Mouse (Mus musculus) left cerebral cortex, postnatal 36 days (tissue): ENCODE results near the gene Acat3. TPM values are rescaled to one million over a fixed set of nuclear protein-coding genes. Genes with fewer than 3 reads are reported as not detected.
"Not testable (repeated sequence)": the region's sequence is repeated elsewhere in the genome, so short reads cannot be mapped to it uniquely, and the experiment has no call there.

Experiments
- DNase-seq, 2 experiments: peaks; one replicate each; pipeline ENCODE4 v3.0.0; 2021 to 2022; ENCODE audit warnings: low spot score in 2 of 2, mixed read lengths in 1 of 2
- intact Hi-C: fragments of 180-260 bp; cut with DNase I; formaldehyde crosslinking; loops from one replicate; pipeline ENCODE4 v1.15.1; 2025
- total RNA-seq, 2 experiments: library from RNA; stranded (reverse); gene quantifications; 2 replicates each; pipeline ENCODE4 v1.2.3; 2021

Acat3 gene
- 1 to 10 TPM; 3.9 to 4.3 TPM for total RNA-seq

DNA sequence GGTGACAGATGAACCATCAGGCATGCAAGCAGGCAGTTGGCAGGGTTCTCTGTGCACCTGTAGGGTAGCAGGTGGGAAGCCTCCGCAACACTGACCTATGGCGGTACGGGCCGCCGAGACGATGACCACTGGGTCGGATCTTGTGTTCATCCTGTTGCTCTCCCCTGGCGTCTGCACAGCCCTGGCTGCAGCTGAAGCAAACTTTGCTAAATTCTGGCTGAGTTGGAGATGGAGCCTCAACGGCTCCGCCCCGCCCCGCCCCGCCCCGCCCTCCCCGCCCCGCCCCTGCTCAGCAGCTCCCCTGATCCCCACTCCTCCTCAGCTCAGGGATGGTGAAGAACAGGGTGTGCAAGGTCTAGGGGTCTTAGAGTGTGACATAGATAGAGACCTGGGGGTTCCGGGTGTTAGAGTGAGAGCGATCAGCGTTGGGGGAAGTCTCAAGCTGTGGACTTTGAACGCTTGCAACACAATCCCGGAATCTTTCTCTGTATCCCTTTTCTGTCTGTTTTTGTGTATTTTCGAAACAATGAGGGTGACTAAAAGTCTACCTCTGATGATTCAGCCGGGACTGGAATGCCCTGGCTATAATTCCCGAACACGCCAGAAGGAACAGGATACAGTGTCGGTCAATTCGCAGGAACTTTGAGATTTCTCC lies at the start of gene Acat3:
Acat3 (minus strand) TSS at position 450 of the 655 bp plus-strand sequence.
- intact Hi-C loops = no loop called here
- no peak for DNase-seq

DNA sequence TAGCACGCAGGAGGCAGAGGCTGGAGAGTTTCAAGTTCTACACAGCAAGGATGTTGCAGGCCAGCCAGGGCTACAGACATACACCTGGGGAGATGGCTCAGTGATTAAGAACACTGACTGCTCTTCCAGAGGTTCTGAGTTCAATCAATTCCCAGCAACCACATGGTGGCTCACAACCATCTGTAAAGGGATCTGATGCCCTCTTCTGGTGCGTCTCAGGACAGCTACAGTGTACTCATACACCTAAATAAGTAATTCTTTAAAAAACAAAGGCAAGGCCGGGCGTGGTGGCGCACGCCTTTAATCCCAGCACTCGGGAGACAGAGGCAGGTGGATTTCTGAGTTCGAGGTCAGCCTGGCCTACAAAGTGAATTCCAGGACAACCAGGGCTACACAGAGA lies 47.7 kb upstream of the Acat3 start:
- intact Hi-C loops, DNase-seq: not testable (repeated sequence)

DNA sequence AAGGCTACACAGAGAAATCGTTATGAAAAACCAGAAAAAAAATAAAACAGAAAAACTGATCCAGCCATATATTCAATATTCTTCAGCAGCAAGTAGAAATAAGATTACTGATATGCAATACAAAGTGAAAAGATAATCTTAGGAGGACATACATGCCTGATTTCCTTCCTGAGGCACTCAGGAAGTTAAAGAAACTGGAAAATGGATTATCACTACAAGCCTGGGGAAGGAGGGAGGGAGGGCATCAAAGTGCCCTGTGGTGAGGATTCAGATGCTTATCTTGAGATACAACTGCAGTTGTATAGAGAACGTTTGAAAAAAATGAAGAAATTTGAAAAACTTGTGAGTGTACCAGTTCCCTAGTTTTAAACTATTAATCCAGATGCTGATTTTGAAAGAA lies 43.6 kb upstream of the Acat3 start:
- no peak for DNase-seq
- intact Hi-C loops = no loop called here

DNA sequence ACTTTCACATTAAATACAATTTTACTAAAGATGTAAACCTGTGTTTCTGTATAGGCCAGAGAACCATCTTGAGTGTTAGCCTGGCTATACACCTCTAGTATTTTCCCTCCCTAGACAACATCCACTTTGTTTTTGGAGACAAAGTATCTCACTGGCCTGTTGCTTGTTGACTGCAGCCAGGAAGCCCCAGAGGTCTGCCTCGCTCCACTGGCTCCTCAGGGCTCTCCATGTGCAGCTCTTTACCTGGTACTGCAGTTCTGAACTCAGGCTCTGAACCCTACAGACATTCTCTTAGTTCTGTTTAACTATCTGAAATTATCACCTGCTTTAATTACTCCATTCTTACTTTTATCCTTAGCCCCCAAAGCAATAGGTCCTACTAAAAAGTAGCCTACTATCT lies 38.1 kb upstream of the Acat3 start:
- intact Hi-C loops = no loop called here
- DNase-seq = no peak

DNA sequence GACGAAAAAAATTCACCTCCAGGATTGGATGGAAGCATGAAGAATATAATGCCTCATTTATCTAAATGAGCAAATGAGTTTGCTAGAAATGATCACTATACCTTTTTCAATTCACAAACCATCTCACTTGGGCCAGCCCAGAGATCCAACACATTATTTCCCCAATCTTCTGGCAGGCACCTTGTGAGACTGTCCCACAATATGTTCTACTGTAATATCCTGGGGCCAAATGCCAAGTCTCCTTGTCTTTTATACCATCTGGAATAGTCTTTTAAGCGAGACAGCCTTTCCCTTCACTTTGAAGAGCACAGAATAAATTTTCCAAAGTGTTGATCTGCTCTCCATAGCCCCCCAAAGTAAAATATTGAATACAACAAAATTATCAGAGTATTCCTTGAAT lies 33.5 kb upstream of the Acat3 start:
- intact Hi-C loops = no loop called here
- DNase-seq = no peak

DNA sequence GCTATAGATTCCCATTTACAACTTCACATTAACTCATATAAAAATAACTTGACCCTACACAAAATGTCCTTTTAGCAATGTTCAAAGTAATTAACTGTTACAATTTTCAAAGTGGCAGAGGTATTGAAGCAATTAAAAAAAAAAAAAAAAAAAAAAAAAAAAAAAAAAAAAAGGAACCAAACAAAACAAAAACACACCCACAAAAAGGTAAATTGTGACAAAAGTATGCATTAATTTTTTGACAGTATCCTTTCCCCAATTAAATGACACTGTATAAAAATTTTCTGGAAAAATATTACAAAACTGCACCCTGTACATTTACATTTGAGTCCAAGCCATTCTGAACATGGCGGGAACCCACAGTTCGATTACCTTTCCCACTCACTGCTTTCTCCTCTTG lies 26.8 kb upstream of the Acat3 start:
- DNase-seq = no peak
- intact Hi-C loops = no loop called here

DNA sequence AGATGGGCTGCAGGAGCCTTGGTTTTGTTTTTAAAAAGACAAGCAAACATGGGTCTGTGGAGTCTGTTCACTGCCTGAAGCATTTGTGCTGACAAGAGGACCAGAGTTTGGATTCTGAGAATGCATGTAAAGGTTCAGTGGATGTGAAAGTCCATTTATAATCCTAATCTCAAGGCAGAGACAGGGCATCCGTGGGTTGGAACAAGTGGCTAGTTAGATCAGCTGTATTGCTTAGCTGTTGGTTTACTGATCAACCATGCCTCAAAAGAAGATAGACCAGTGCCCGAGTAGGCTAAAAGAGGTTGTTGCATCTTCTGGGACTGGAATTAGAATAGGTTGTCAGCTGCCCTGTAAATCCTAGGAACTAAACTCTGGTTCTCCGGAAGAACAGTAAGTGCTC lies 23.1 kb upstream of the Acat3 start:
- intact Hi-C loops = no loop called here
- no peak for DNase-seq

DNA sequence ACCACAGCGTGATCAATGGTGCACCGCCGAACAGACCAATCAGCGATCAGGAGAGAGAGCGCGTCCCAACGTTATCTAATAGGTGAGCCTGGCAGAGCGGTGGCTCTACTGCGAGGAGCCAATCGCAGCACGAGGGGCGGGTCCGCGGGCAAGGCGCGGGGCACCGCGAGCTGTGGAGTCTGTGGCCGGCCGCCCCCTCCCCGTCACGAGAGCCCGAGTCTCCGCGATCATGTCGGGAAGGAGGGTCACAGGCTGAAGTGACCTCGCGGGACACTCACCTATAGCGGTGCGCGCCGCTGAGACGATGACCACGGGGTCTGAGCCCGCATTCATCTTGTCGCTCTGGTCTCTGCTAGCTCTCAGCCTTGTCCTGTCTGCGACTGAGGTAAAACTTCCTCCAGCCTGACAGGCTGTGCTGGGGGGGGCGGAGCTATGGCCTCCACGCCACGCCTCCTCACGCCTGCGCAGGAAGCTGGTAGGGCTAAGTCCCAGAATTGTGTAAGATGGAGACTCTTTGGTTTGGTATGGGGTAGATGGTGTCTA lies 20.0 kb upstream of the Acat3 start, which contains the start of gene Acat2:
Acat2 (minus strand) TSS at position 417 of the 543 bp plus-strand sequence.
- peak; percentile 95 to 96 for DNase-seq
- intact Hi-C loops = loop anchor here (2.0 kb wide), 1 partner anchor 44 kb away; the partner anchor contains the start of gene Mrpl18

DNA sequence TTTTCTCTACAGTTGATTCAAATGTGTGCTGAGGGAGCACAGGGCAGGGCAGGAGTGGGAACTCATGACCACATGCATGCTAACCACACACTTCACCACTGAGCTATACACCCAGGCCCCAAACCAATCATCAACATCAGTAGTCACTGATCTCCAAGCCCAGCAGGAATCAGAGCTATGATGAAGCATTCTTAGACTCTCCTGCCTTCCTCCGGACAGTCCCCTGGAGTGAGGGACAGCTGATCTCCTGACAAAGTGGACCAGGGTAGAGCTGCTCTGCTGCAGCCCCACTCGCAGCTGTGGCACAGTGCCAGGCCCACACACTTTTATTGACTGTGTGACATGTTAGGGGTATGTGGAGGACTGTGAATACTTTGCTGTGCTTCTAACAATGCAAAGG lies 19.0 kb upstream of the Acat3 start:
- intact Hi-C loops, DNase-seq: not testable (repeated sequence)

DNA sequence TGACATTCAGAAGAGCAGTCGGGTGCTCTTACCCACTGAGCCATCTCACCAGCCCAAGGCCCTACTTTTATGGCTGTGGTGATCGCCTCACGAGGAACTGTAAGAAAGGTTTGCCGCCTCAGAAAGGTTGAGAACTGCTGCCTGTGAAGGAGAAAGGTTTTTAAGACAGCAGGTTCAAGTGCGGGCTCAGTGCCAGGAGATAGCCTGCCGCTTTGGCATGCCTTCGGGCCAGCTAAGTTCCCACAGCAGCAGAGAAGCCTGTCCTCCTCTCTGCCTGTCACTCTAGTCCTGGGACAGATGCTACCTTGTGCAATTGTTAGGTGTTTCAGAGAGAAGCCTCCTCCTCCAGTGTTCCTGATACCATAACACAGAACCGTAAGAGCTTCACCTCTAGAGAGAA lies 16.3 kb upstream of the Acat3 start:
- DNase-seq = no peak

DNA sequence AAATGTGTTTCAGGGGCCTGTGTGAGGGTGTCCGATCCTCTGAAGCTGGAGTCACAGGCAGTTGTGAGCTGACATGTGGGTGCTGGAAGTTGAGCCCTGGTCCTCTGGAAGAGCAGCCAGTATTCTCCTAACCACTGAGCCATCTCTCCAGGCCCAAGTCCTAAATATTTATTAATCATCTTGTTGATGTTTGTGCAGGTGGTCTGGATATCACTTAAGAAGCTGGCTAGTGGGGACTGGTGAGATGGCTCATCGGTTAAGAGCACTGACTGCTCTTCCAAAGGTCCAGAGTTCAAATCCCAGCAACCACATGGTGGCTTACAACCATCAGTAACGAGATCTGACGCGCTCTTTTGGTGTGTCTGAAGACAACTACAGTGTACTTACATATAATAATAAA lies 9.3 kb upstream of the Acat3 start:
- DNase-seq = no peak
- intact Hi-C loops = no loop called here

More for the DNA sequence above, 16.3 kb upstream of the Acat3 start:
- intact Hi-C loops = no loop called here

DNA sequence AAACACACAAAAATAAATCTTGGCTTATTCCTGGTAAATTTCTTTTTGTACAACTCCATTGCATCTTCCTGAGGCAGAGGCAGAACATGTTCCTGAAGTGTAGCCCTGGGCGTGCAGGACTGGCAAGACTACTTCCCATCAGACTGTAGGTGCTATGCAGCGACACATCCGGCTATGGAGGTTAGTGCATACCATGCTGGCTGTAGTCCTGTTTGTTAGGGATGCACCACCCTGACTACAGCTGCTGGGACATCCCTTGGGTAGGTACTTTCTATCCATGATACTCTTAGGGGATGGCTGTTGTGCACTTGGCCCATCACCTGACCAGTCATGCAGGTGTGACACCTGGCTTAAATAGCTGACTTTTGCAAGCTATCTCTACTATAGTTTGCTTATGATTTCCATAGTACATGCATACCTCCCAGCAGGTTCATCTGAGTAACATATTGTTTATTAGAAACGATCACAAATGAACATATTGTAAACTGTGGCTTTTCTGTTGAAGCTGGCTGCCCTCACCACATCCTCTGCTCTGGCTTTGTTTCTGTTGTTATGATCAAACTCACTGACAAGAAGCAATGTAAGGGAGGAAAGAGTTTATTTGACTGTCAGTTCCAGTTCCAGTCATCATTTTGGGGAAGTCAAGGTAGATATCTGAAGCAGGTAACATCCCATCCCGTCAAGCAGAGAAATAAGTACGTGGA lies 2.2 kb upstream of the Acat3 start:
- intact Hi-C loops = no loop called here

DNA sequence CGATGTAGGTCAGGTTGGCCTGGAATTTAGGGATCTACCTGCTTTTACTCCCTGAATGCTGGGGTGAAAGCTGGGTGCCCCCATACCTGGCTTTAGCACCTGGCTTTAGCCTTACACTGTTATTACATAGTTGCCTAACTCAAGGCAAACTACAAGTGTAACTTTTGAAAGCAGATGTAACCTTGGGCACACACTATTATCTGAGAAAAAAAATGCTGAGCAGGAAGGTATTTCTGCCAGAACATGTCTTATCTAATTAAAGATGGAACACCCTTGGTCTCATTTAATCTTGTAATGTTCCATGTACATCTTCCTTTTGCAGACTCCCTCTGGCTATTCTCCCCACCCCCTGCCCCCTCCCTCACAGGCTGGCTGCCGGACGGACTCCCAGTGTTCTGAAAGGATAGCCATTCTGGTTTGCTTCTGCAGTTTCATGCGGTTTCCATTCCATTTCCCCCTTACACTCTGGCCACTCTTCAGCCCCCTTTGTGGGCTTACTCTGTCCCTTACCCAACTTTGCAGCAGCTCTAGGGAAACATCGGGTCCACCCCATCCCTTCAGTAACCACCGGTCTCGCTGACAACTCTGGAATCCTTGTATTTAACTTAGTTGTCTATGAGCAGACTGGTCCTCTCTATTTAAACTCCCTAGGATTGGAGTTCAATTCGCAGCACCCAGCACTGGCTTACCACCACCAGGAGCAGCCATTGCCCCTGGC lies 1.3 kb upstream of the Acat3 start:
- intact Hi-C loops = no loop called here
- DNase-seq = no peak

More for the DNA sequence above, 2.2 kb upstream of the Acat3 start:
- DNase-seq = no peak

DNA sequence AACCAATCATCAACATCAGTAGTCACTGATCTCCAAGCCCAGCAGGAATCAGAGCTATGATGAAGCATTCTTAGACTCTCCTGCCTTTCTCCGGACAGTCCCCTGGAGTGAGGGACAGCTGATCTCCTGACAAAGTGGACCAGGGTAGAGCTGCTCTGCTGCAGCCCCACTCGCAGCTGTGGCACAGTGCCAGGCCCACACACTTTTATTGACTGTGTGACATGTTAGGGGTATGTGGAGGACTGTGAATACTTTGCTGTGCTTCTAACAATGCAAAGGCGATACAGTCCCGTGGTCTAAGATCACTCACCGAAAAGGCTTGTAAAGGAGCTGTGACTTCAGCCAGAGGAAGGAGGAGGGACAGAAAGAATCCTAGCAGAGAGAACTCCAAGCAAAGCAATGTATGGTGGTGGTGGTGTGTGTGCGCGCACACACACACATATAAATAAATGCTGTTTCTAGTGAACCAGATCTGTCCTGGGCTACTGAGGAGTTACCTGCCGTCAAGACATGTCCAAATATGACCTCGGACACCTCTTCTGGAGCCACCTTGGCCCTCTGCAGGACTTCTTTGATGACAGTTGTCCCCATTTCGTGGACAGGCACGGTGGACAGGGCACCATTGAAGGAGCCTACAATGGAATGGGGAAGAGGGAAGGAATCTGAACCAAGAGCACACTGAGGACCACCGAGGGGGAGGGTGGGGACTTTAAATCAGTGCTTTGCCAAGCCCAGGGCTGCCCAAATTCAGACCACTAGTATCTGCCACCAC lies 837 bp downstream of the Acat3 start:
- intact Hi-C loops, DNase-seq: not testable (repeated sequence)

DNA sequence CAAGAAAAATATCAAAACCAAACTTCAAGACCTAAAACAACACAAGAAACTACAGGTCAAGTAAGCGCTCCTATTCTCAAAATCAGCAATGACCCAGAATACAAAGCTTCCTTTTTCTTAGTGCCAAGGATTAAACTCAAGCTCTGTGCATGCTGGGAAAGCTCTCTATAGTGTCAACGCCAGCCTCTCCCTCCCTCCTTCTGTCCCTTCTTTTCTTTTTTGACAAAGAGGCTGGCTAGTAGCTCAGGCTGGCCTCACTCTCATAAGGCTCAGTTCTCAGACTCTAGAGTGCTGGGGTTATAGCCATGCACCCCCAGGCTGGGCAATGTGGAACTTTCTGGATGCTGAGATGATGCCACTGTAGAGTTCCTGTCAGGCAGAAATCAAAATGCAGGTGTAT lies 2.3 kb downstream of the Acat3 start:
- intact Hi-C loops = no loop called here
- no peak for DNase-seq

DNA sequence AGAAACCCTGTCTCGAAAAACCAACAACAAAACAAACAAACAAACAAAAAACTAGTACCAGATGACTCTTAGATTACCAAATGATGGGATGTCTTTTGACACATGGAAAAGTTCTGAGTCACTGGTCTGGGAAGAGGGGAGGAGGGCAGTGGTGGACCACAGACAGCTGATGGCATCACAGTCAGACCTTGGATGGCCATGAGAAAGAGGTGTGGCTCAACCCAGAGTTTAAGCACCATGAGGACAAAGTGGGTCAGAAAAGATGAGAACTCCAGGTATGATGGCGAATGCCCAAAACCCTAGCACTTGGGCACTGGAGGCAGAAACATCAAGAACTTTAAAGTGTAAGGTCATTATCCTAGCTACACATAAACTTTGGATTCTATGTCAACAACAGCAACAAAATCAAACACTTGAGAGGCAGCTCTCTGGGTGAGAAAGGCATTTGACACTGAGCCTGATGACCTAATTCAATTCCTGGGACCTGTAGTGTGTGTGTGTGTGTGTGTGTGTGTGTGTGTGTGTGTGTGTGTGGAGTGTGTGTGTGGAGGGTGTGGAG lies 2.9 kb downstream of the Acat3 start:
- intact Hi-C loops = no loop called here
- DNase-seq = no peak

DNA sequence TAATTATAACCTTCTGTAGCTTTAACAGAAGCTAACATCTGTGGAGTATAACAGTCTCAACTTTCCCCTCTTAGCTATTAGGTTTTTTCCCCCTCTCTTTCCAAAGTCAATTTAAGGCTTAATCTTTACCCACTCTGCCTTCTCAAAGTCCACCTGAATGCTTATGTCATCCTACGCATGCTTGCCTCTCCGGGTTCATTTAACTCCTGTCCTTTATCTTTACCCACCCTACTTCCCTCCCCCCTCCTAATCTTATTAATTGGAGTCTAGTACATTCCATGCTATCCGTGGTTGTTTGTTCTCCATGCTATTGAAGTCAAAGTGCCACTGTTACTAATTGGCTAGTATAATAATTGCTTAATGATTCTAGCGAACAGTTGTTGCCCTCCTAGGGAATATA lies 4.7 kb downstream of the Acat3 start:
- intact Hi-C loops = no loop called here
- no peak for DNase-seq

DNA sequence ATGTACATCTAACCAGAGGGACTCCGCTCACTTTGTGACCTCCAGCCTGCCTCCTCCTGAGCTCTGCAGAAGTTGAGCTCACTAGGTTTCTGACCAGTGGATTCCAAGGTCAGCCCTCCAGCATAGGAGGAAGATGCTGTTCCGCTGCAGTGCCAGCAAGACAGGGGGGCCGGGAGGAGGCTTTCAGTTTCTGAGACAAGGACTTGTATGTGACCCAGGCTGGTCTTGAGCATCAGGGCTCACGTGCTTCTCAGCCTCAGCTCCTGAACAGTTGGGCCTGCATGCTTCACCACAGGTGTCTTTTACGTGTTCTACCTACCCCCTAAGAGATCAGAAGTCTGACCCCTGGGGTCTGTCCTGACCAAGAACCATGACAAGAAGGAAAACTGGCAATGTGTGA lies 8.8 kb downstream of the Acat3 start:
- intact Hi-C loops, DNase-seq: not testable (repeated sequence)

DNA sequence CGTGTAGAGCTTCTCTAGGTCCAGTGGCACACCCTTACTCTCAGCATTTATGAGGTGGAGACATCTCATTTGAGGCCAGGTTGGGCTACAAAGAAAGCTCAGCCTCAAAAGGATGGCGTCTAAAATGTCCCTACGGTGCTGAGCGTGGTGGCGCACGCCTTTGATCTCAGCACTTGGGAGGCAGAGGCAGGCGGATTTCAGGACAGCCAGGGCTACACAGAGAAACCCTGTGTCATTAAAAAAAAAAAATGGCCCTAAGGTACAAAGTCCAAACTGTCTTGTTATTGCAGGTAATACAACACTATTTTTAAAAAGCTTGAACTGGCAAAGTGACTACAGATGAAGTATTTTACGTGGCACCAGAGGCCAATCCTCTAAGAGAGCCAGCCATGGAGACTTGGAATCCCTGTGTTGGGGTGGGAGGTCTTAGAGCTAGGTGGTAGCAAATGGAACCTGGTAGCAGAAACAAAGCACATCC lies 14.7 kb downstream of the Acat3 start:
- DNase-seq = no peak
- intact Hi-C loops = no loop called here
